Mouse (Mus musculus) G1E-ER4 (cell line): ENCODE data around the gene Txndc12. TPM values are rescaled to one million over a fixed set of nuclear protein-coding genes. Genes with fewer than 3 reads are reported as not detected.

Experiments
- GATA1 ChIP-seq: IDR thresholded peaks from one replicate; pipeline ENCODE4 v1.8.0; 2012; ENCODE audit warnings: low read length, inconsistent platforms
- polyA plus RNA-seq: library from polyadenylated mRNA; stranded (reverse); fragments of >175 nt; gene quantifications from 2 replicates; pipeline ENCODE4 v1.2.3, GENCODE M21; 2012

Txndc12 gene
- polyA plus RNA-seq = 3.3 and 4.9 TPM in 2 replicates

DNA sequence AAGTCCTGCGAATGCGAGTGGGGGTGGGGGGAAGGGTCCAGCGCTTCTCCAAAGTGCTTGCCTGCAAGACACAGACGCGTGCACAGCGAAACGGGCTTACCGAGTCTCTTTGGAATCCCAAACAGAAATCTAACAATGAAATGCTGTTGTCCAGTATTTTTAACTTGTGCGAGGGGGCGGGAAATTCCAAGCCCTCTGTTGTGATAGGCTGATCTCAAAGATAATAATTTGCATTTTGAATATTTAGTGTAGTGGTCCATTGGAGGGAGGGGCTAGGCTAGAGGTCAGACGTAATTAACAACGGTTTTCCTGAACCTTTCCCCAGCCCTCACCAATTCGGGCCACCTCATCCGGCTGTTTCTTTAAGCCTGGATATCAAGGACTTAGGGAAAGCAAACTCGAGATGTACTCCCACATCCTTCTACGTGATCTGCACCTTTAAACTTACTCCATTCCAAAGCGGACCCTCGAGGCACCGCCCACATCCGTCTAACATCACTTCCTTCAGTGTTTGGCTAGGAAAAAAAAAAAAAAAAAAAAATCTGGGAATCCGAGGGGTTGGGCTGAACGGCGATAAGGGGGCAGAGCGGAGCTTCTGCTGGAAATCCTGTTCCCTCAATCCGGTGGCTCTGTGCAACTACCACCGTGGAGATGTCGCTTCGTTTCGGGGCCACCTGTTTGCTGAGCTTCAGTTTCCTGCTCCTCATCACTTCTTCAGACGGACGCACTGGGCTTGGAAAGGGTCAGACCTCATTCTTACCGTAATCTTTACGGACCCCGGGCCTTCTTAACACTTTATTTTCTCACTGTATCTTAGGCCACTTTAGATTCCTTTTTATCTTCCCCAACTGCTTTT, at the start of gene Txndc12:
Gene Txndc12, plus strand, starts transcription at position 487 of the 856 bp plus-strand sequence.
- TF ChIP-seq GATA1 = no peak

DNA sequence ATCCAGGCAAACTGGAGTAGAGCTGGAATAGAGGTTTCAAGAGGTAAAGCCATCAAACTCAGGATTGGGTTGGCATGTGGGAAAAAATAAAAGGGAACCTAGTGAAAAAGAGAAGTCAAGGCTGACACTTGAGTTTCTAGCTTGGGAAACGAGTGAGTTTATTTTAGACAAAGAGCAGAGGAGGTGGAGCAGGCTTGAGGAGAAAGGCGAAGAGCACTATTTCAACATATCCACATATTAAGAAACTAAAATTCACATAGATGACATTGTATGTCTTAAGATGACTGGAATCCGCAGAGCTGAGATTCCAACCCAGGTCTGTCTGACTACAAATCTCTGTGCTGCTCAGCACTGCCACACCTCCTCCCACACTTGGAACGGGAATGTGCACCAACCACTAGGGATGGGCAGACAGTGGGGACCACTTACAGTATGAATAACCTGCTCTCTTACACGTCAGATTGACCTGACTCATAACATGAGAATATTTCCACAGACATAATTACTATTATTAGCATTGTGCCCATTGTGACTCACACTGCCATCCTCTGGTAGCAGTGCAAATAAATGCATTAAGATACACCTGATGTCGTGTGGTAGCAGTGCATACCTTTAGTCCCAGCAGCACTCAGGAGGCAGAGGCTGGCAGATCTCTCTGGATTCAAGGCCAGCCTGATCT, 45.0 kb upstream of the Txndc12 start:
- TF ChIP-seq GATA1 = no peak

DNA sequence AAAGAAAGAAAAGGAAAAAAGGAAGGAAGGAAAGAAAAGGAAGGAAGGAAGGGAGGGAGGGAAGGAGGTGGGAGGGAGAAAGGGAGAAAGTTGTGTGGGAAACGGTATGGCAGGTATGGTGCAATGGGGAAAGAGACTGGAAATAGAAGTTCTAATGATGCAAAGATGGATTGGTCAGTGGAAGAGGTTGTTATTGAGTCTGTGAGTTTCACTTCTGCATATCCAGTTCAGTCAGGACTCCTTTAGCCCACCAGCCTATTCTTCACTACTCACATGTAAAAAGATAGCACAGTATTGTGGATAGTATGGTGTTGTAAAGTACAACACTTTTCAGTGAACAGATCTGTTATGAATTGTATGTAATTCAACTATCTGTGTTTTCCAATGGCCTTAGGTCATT, 43.9 kb upstream of the Txndc12 start:
- no peak for TF ChIP-seq GATA1

DNA sequence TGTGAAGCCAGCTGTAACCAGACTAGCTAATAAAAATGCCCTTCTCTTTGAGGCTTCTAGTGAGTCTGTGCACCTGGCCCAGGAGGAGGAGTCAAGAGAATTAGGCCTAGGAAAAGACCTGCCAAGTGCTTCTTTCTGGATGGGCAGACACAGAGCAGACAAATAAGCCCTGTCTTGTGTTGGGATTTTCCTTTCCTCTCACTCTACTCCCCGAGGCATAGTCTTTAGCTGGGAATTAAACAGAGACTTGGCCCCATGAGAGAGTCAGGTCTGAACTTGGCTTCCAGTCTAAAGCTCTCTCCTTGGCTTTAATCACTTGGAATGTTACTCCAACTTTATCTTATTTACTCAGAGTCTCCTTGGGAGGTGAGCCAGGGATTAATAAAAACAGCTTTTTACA, 40.5 kb upstream of the Txndc12 start:
- TF ChIP-seq GATA1 = no peak

DNA sequence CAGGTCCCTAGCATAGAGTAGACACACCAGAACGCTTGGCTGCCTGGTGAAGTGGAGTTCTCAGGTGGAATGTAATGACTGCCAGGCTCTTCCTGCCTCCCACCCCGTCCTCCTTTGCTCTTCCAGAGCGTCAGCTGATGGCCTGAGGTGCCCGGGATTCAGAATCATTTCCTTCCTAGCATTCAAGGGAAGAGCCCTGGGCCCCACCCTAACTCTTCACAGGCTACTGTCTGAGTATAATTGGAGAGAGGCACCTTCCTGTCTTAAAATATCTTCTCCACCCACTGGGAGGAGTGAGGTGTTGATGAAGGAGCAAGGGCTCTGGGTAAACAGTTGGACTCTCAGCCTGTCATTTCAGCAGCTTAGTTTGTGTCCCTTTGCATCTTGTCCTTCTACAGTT, 37.7 kb upstream of the Txndc12 start:
- TF ChIP-seq GATA1 = no peak

DNA sequence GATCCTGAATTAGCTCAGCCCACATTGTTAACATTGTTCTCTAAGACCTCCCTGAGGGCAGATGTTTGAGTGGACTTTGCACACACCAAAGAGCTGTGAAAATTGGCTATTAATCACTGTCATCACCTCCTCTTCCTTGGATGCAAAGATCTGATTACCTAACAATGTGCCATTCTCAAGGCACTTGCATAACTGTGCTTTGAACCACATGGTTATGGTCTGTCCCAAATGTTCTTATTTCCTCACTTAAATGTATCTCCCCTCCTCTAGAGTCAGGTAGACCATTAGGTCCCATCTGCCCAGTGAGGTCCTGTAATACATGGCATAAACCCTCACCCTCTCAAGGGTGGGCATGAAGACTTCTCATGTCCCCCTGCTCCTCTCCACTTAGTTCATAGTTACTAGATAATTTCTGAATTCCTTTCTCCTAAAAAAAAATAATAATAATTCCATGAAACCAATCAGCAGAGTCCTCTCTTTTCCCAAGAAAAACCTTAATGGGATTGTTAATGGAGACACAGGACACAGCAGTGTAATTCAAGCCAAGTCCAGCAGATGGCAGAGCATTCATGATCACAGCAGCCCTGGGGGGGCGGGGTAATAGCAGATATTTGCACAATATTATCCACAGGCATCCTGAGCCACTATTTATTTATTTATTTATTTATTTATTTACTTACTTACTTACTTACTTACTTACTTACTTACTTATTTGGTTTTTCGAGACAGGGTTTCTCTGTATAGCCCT, 36.1 kb upstream of the Txndc12 start:
- TF ChIP-seq GATA1 = no peak

DNA sequence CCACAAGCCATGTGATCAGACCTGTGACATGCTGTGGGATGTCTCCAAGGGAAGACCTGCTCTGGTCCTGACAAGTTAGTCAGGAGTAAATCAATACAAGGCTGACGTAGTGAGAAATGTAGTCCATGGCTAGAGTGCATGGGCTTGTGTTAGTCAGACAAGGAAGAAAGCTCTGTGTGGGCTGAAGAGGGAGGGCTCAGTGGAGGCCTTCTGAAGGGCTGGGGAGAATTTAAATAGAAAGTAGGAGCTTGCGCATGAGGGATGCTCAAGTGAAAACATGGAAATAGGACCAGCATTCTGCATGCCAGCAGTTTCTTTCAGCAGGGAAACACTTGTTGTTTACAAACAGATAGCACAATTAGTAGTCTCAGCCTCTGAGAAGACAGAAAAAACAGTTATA, 30.9 kb upstream of the Txndc12 start:
- TF ChIP-seq GATA1 = no peak

DNA sequence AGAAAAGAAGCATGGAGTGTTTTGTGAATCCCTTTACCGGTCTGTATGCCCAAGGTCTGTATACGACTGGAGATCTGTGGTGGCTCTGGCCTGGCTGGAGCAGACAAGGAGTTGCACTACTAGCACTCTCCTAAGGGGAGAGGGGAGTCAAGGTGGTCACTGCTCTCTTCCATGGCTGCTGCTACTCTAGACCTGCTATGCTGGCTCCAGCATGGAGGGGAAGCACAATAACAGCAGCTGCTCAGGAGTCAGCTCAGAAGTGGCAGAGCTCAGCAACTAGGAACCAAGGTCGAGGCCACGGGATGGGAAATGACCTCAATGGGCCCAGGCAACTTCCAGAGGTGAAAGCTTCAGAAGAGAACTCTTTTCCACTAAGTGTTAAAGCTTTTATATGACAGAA, 23.3 kb upstream of the Txndc12 start:
- no peak for TF ChIP-seq GATA1

DNA sequence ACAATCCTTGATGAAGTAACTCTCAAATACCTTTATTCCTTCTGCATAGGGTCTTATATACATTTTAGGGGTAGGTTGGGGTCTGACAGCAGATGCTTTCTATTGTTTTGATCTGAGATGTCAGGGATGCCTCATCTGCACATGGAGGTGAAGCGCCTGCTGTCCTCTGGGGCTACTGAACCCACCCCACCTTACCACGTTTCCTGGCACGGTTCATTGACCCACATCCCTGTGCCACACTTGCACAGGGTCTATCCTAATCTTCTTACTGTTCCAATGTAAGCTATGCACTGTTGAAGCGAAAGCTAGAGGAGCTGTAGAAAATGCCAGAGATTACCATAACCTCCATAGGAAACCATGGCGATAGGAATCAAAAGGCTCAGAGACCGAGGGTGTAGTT, 22.9 kb upstream of the Txndc12 start:
- no peak for TF ChIP-seq GATA1

DNA sequence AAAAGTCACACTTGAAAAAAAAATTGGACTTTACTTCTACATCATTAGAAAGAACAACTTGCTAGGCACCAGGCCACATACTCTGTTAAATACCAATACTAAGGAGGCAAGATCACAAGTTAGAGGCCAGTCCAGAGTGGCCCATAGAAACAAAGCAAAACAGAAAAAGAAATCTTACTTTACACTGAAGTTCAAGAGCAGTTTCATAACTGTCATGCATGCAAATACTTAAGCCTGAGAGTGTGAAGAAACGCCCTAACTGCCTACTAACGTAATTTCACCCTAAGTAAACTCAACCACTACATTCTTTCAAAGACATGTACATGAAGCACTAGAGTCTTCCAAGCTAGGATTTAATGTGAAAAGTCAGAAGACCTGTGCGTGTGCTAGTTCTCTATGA, 8.7 kb upstream of the Txndc12 start:
- TF ChIP-seq GATA1 = no peak

DNA sequence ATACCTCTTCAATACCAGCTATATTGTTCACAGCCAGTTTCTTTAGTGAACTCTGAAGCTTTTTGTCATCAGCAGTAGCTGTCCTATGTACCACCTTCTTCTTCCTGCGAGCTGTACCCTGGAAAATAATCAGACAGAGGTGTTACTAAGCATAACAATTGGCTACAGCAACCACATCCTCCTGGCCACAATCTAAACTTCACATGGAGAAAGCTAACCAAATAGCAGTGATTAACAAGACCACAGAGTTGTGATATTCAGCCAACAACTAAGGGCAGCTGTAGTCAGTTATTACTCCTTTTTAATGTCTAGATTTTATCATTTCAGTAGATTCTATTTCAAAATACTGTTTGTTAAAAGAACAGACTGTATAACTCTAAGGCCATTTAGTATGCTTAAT, 8.3 kb upstream of the Txndc12 start:
- no peak for TF ChIP-seq GATA1

DNA sequence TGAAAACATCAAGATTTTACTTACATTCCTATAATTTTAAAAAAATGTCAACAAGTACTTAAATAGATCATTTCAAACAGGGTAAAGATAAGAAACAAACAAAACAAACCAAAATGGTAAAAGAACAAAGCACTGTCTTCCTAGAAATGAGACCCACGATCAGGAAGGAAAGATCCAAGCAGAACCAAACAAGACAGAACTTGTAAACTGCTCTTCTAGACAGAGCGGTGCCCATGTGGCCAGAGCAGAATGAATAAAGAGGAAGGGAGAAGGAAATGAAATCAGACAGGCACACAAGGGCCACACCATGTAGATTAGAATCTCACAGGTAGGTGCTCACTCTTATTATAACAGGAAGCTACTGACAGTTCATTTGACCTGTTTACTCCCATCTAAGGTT, 7.8 kb upstream of the Txndc12 start:
- no peak for TF ChIP-seq GATA1

DNA sequence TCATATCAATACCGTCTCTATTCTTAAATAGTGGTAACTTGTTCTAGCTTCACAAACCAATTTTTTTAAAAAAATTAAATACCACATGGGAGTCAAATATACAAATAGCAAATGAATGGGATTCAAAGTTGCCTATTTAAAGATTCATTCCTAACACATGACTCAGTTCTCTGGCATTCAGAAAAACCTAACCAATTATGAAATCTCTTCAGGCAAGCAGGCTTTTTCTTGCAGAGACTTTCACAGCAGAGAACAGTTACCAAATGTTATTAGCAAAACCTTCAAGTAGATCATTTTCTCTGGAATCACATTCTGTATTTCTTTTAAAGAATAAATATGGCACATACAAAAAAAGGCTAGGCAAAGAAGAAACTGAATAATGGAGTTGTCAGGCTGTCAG, 3.7 kb upstream of the Txndc12 start:
- TF ChIP-seq GATA1 = no peak

DNA sequence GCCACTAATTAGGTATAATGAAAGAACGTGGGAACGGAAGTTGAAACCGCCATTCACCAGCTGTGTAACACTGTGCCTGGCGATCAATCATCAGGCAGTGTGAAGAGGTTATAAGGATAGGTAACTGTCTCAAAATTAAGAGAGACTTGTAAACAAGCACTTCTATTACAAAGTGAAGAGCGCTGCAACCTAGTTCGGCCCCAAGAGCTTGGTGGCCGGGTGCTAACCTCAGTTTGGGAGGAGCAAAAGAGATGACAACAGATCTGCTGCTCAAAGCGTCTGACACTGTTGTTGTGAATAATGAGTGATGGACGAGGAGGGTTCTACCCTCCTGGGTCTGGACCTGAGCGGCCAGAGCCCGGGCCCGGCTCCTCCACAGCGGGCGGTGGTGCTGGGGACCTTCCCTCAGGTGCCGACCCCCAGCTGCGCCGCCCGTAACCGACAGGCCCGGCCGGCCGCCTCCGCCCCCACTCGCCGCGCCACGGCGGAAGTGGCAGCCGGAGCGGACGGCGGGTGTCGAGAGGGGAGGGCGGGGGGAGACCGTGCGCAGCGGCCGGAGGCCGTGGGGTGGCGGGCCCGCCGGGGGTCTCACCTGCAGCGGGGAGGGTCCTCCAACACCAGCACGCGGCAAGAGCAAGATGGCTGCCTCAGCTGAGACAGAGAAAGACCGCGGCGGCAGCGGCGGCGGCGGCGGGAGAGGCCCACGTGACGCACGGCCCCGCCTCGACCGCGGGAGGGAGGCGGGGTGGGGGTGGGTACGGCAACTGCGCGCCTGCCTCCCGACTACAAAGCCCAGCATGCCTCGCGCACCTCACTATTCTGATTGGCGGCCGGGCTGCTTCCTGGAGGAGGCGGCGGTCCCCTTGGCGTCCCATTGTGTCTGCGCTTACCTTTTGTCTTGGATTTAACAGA, 1.2 kb upstream of the Txndc12 start, which contains the start of gene Btf3l4:
Gene Btf3l4, minus strand, starts transcription at position 699 of the 912 bp plus-strand sequence.
- no peak for TF ChIP-seq GATA1

DNA sequence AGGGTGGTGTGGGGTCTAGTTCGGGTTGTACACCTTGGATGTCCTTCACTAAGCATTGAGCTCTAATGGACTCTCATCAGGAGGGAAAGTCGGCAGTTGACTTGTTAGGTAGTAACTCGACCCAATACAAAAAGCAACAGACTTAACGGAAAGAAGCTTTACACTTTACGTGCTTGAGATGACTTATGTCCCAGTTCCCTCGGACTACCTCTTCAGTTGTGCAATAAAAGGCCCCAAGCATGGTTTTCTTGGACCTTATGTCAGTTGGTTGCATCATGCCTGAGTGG, 630 bp upstream of the Txndc12 start:
- no peak for TF ChIP-seq GATA1

DNA sequence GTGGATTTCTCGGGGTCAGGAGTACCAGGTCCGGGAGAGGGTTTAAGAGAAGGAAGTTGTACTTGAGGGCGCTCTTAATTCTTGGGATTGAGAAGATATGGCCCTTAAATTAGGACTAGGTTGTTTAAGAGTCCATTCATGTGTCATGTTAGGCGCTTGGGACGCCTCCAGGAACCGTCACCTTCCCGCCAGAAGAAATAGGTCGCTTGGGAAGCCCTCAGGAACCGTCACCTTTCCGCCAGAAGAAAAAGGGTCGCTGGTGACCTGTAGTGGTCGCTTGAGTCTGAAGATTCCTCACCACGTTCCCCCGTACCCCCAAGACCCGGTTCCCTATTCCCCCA, 540 bp downstream of the Txndc12 start:
- TF ChIP-seq GATA1 = no peak

DNA sequence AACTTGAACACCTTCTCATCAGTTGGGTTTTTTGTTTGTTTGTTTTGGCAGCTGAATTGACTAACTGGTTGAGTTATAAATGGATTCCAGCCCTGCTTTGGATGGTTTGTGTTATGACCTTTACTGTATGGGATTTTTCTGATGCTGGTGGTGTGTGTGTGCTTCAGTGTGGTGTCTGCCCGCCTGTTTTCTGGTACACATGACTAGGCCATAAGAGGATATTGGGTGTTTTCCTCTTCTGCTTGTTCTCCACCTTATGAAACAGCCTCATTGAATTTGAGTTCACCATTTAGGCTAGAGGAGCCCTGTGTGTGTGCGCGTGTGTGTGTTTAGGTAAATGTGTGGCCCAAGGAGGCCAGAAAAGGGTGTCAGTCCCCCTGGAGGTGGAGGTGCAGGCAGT, 1.1 kb downstream of the Txndc12 start:
- TF ChIP-seq GATA1 = no peak
